In genomic region chr2:4436361-4437231, GRCm38 (mm10) we compare ENCODE assay signal across 9 mouse cellular contexts.
A peak's percentile ranks its signal among the peaks of the same experiment; 100 is the strongest.
DNase-seq lines count a peak whose midpoint lies in the region; ATAC-seq and TF ChIP-seq lines count a peak whose summit lies in the region.
"Had no signal": no experiment of that assay in that cellular context is flagged by ENCODE, and none has a peak within 500 bp of the region (broad histone marks: within the 10 kb centered on the region; RNA-seq: fewer than 3 reads in every experiment).

No protein-coding gene starts in this region.

- intact Hi-C loops in gastrocnemius, postnatal 14 days (cut with DNase I; ENCODE audit: low total_unique reads), result no loop called here

- H3K27me3 ChIP-seq in lung, embryonic 14.5 days (ENCODE audit: insufficient read depth, low read length), result no peaks in the 10 kb centered on the region
- H3K27me3 ChIP-seq in lung, postnatal 0 days (replicated peaks; ENCODE audit: insufficient read depth, low read length), result no peaks in the 10 kb centered on the region
- H3K27me3 ChIP-seq in forebrain, embryonic 14.5 days (replicated peaks; ENCODE audit: control insufficient read depth, insufficient read depth, low read length), result no peaks in the 10 kb centered on the region
- H3K27me3 ChIP-seq in limb, embryonic 10.5 days (ENCODE audit: low read depth, poor library complexity, severe bottlenecking), result no peaks in the 10 kb centered on the region

- H3K9me3 ChIP-seq in lung, embryonic 14.5 days (ENCODE audit: low read depth, low read length), result no peaks in the 10 kb centered on the region
- no peaks in the 10 kb centered on the region for H3K9me3 ChIP-seq in lung, postnatal 0 days (ENCODE audit: low read length)
- no peaks in the 10 kb centered on the region for H3K9me3 ChIP-seq in forebrain, embryonic 14.5 days (replicated peaks; ENCODE audit: control insufficient read depth, low read length)
- no peaks in the 10 kb centered on the region for H3K9me3 ChIP-seq in limb, embryonic 10.5 days (replicated peaks)

- WGBS in lung, embryonic 14.5 days, result 55% methylated on average over 19 of the region's 19 CpGs
- WGBS in lung, postnatal 0 days, result 67% methylated on average over 19 of the region's 19 CpGs
- WGBS in forebrain, embryonic 14.5 days, result 49% methylated on average over 19 of the region's 19 CpGs
- WGBS in limb, embryonic 10.5 days, result 72% methylated on average over 19 of the region's 19 CpGs

- DNase-seq in lung, embryonic 14.5 days, result no peak
- DNase-seq in lung, postnatal 0 days (ENCODE audit: low spot score), result no peak
- peak; percentile 83 for DNase-seq in forebrain, embryonic 14.5 days (ENCODE audit: low spot score)
- peak; percentile 61 for DNase-seq in limb, embryonic 10.5 days (ENCODE audit: low spot score)
- peak; percentile 73 for DNase-seq in telencephalon, adult 2 months (ENCODE audit: low read depth, low spot score)
- DNase-seq in T-cell, adult 2 months (ENCODE audit: low spot score), result no peak
- DNase-seq in gastrocnemius, postnatal 14 days, result no peak
- no peak for DNase-seq in spleen, postnatal 4 days (ENCODE audit: low spot score in 2 of 2)

- H3K36me3 ChIP-seq in lung, embryonic 14.5 days (ENCODE audit: insufficient read depth), result peaks cover 25% of the 10 kb centered on the region; the same call in 1 of the 2 replicates
- H3K36me3 ChIP-seq in lung, postnatal 0 days (ENCODE audit: insufficient read depth, low read length), result no peaks in the 10 kb centered on the region
- H3K36me3 ChIP-seq in forebrain, embryonic 14.5 days (ENCODE audit: control insufficient read depth, insufficient read depth, low read length), result peaks cover 4% of the 10 kb centered on the region
- H3K36me3 ChIP-seq in limb, embryonic 10.5 days, result peaks cover 67% of the 10 kb centered on the region

- no peak overlapping the region for H3K9ac ChIP-seq in lung, embryonic 14.5 days
- H3K9ac ChIP-seq in lung, postnatal 0 days (replicated peaks; ENCODE audit: low read depth), result no peak overlapping the region
- no peak overlapping the region for H3K9ac ChIP-seq in forebrain, embryonic 14.5 days (ENCODE audit: low read length)

- no peak for TF ChIP-seq EP300 in lung, postnatal 0 days (IDR thresholded peaks at IDR 0.05)

- H3K4me2 ChIP-seq in lung, embryonic 14.5 days, result no peak overlapping the region
- no peak overlapping the region for H3K4me2 ChIP-seq in lung, postnatal 0 days (replicated peaks; ENCODE audit: low read depth, low read length)
- H3K4me2 ChIP-seq in forebrain, embryonic 14.5 days (ENCODE audit: low read length), result no peak overlapping the region

- no peak overlapping the region for H3K4me3 ChIP-seq in lung, embryonic 14.5 days (ENCODE audit: low read depth, low read length)
- no peak overlapping the region for H3K4me3 ChIP-seq in lung, postnatal 0 days (ENCODE audit: low read depth, low read length)
- no peak overlapping the region for H3K4me3 ChIP-seq in forebrain, embryonic 14.5 days (ENCODE audit: low read depth, low read length)
- no peak overlapping the region for H3K4me3 ChIP-seq in limb, embryonic 10.5 days

- no peak for TF ChIP-seq CTCF in lung, embryonic 14.5 days (IDR thresholded peaks at IDR 0.05; ENCODE audit: low read depth)
- no peak for TF ChIP-seq CTCF in lung, postnatal 0 days (IDR thresholded peaks at IDR 0.05)

- ATAC-seq in lung, embryonic 14.5 days (ENCODE audit: insufficient read depth), result peak; percentile 19; the same call in 1 of the 2 replicates
- no peak for ATAC-seq in lung, postnatal 0 days
- ATAC-seq in forebrain, embryonic 14.5 days, result peak; percentile 85
- ATAC-seq: intestine, postnatal 0 days had no signal

- no peak overlapping the region for H3K27ac ChIP-seq in lung, embryonic 14.5 days (ENCODE audit: low read depth)
- no peak overlapping the region for H3K27ac ChIP-seq in lung, postnatal 0 days (ENCODE audit: low read length)
- H3K27ac ChIP-seq in forebrain, embryonic 14.5 days (ENCODE audit: low read depth, low read length), result peak overlapping the region; percentile 84
- H3K27ac ChIP-seq in limb, embryonic 10.5 days, result peak overlapping the region; percentile 63

- H3K4me1 ChIP-seq in lung, embryonic 14.5 days (ENCODE audit: insufficient read depth), result no peaks in the 10 kb centered on the region
- H3K4me1 ChIP-seq in lung, postnatal 0 days (ENCODE audit: insufficient read depth, low read depth, low read length), result no peaks in the 10 kb centered on the region
- H3K4me1 ChIP-seq in forebrain, embryonic 14.5 days (ENCODE audit: control insufficient read depth, insufficient read depth, low read length), result peaks cover 24% of the 10 kb centered on the region
- peaks cover 72% of the 10 kb centered on the region for H3K4me1 ChIP-seq in limb, embryonic 10.5 days

Comparison
In these comparisons a context has a peak if more than half of its experiments do, and no peak if none do; other contexts are left out.
1. DNase-seq: peak in forebrain, embryonic 14.5 days (single experiment), limb, embryonic 10.5 days (single experiment) and telencephalon, adult 2 months (single experiment); none in lung, embryonic 14.5 days (single experiment), lung, postnatal 0 days (single experiment), T-cell, adult 2 months (single experiment), gastrocnemius, postnatal 14 days (single experiment) and spleen, postnatal 4 days (0 of 2).
2. H3K27ac ChIP-seq: peak in forebrain, embryonic 14.5 days (single experiment) and limb, embryonic 10.5 days (single experiment); none in lung, embryonic 14.5 days (single experiment) and lung, postnatal 0 days (single experiment).